Mouse (Mus musculus): ENCODE measurements around the gene Jak3. TPM values are rescaled to one million over a fixed set of nuclear protein-coding genes. Genes with fewer than 3 reads are reported as not detected.
A peak's percentile ranks its signal among the peaks of the same experiment; 100 is the strongest.

Gene Jak3
- polyA plus RNA-seq, 1 experiment from 2014 or later = 3.3 TPM

DNA sequence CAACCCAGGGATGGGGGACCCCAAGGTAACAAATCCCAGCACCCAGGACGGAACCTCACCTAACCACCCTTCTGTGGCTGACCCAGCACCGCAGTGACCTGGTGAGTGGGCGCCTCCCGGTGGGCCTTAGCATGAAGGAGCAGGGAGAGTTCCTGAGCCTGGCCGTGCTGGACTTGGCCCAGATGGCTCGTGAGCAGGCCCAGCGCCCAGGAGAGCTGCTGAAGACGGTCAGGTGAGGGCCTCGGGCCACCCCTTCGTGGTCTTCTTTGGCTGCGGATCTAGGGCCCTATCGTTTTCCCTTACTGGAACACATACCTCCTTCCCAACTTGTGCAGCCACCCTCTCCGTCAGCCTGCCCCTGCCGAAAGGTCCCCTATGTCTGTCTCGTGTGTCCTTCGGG is 3.0 kb downstream of the Jak3 start:
- 10% methylated on average over 15 of the region's 16 CpGs for WGBS
- Histone ChIP-seq H3K4me3 (peak overlapping the region; percentile 30; the same call in 1 of the 2 replicates), H3K36me3 (no peaks in the 10 kb centered on the region), H3K4me1 (peaks cover 14% of the 10 kb centered on the region), H3K27ac (replicated peaks) (no peak overlapping the region), H3K4me2 (replicated peaks) (peak overlapping the region; percentile 43), H3K9ac (replicated peaks) (no peak overlapping the region), H3K27me3 (peaks cover 95% of the 10 kb centered on the region), H3K9me3 (no peaks in the 10 kb centered on the region)
- no peak for ATAC-seq (ENCODE audit: low FRiP score, low read depth)

DNA sequence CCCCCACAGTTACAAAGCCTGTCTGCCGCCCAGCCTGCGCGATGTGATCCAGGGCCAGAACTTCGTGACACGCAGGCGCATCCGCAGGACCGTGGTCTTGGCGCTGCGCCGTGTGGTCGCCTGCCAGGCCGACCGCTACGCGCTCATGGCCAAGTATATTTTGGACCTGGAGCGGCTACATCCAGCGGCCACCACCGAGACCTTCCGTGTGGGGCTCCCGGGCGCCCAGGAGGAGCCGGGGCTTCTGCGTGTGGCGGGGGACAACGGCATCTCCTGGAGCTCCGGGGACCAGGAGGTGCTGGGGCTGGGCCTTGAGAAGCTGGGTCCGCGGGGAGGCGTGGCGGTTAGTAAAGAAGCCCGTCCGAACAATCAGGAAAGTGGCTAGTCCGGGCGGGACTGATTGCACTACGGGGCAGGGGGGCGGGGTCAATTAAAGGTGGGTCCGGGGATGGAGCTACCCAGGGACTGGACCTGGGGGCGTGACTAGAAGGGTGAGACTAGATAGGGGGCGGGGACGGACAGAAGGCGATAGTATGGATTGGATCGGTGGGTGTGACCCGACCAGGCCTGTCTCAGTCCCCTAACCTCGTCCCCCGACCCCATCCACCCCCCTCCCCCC is 3.6 kb downstream of the Jak3 start:
- 3% methylated on average over 40 of the region's 46 CpGs for WGBS
- H3K4me3 ChIP-seq = peak overlapping the region; percentile 30
- ATAC-seq (ENCODE audit: low FRiP score, low read depth) = no peak

DNA sequence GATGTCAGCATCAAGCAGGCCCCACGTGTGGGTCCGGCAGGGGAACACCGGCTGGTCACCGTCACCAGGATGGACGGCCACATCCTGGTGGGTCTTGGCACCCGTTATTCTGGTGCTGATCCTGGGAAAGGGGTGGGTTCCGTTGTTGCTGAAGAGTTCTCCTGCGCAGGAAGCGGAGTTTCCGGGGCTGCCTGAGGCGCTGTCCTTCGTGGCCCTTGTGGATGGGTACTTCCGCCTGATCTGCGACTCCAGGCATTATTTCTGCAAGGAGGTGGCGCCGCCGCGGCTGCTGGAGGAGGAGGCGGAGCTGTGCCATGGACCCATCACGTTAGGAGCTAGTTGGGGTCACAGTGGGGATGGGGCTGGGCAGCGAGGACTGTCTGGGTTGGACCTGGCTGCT is 4.4 kb downstream of the Jak3 start:
- Histone ChIP-seq H3K9me3 (no peaks in the 10 kb centered on the region), H3K36me3 (no peaks in the 10 kb centered on the region), H3K27ac (replicated peaks) (no peak overlapping the region), H3K9ac (replicated peaks) (no peak overlapping the region), H3K4me2 (replicated peaks) (no peak overlapping the region; the same call in 1 of the 2 replicates), H3K4me1 (peaks cover 16% of the 10 kb centered on the region), H3K4me3 (0 out of 2 replicates have a peak overlapping the region, but pooled peaks have one; percentile 11), H3K27me3 (peaks cover 100% of the 10 kb centered on the region)
- WGBS = 3% methylated on average over 21 of the region's 21 CpGs
- no peak for ATAC-seq (ENCODE audit: low FRiP score, low read depth)

More for the DNA sequence above, 3.6 kb downstream of the Jak3 start:
- peaks cover 14% of the 10 kb centered on the region for H3K4me1 ChIP-seq
- H3K27me3 ChIP-seq = peaks cover 99% of the 10 kb centered on the region
- H3K9me3 ChIP-seq = no peaks in the 10 kb centered on the region
- H3K27ac ChIP-seq (replicated peaks) = no peak overlapping the region
- H3K9ac ChIP-seq (replicated peaks) = peak overlapping the region; percentile 24; the same call in 1 of the 2 replicates
- H3K36me3 ChIP-seq = no peaks in the 10 kb centered on the region
- peak overlapping the region; percentile 43 for H3K4me2 ChIP-seq (replicated peaks)

DNA sequence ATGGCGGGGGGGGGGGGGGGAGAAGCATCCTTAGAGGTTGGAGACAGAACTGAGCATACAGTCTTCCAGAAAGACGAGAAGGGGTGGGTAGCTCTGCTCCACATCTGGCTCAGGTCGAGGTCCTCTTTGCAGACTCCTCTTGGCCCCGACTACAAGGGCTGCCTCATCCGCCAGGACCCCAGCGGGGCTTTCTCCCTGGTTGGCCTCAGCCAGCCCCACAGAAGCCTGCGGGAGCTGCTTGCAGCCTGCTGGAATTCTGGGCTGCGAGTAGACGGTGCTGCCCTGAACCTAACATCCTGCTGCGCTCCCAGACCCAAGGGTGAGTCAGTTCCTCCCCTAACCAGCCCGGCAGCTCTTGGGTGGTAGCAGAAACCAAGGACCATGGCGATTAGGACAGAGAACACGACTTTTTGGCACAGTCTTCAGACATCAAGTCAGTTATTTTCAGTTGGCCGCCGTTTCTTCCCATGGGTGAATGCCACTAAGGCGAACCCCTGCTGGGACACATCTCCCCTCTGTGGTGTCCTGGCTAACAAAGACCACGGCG is 5.3 kb downstream of the Jak3 start:
- ATAC-seq (ENCODE audit: low FRiP score, low read depth) = no peak
- Histone ChIP-seq H3K9me3 (no peaks in the 10 kb centered on the region), H3K4me1 (peaks cover 22% of the 10 kb centered on the region), H3K4me3 (no peak overlapping the region), H3K36me3 (no peaks in the 10 kb centered on the region), H3K9ac (replicated peaks) (no peak overlapping the region), H3K27me3 (peaks cover 100% of the 10 kb centered on the region), H3K4me2 (replicated peaks) (no peak overlapping the region), H3K27ac (replicated peaks) (no peak overlapping the region)
- WGBS = 2% methylated on average over 17 of the region's 18 CpGs

DNA sequence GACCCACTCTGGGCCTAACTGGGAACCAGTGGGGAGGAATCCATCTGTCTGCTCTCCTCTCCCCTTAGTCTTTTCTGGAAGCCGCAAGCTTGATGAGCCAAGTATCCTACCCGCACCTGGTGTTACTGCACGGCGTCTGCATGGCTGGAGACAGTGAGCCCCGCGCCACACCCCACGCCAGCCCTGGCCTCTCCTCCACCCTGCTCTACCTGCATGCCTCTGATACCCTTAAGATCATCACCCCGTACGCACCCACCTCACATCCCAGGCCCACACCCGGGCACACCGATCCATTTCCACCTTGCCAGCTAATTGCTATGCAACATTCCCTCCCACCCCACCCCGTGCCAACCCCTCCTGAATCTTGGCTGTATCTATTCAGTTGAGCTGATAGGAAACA is 6.7 kb downstream of the Jak3 start:
- Histone ChIP-seq H3K4me1 (peaks cover 26% of the 10 kb centered on the region), H3K4me3 (no peak overlapping the region), H3K4me2 (replicated peaks) (no peak overlapping the region), H3K9ac (replicated peaks) (no peak overlapping the region), H3K36me3 (no peaks in the 10 kb centered on the region), H3K27me3 (peaks cover 100% of the 10 kb centered on the region), H3K27ac (replicated peaks) (no peak overlapping the region), H3K9me3 (no peaks in the 10 kb centered on the region)
- no peak for ATAC-seq (ENCODE audit: low FRiP score, low read depth)
- 48% methylated on average over 12 of the region's 12 CpGs for WGBS

DNA sequence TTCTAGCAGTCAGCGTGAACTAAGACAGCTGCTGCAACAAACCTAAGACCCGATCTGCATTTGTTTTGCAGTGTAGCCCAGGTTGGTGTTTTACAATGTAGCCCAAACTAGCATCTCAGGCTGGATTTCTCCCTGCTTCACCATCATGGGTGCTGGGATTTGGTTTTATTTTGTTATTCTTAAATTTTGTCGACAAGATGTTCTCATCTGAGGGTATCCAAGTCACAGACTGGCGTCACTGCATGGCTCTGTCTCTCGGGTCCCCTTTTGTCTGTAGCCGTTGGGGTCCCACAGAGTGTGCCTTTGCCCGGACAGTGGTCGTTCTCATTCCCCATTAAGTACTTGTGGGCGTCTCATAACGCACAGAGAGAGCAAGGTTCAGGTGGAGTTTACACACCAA is 8.6 kb downstream of the Jak3 start:
- no peak overlapping the region for H3K9ac ChIP-seq (replicated peaks)
- no peak overlapping the region for H3K4me3 ChIP-seq
- H3K36me3 ChIP-seq = no peaks in the 10 kb centered on the region
- no peaks in the 10 kb centered on the region for H3K9me3 ChIP-seq
- H3K27me3 ChIP-seq = peaks cover 100% of the 10 kb centered on the region
- H3K4me1 ChIP-seq = peaks cover 22% of the 10 kb centered on the region
- H3K27ac ChIP-seq (replicated peaks) = no peak overlapping the region
- 10% methylated on average over 10 of the region's 10 CpGs for WGBS
- H3K4me2 ChIP-seq (replicated peaks) = no peak overlapping the region
- no peak for ATAC-seq (ENCODE audit: low FRiP score, low read depth)

DNA sequence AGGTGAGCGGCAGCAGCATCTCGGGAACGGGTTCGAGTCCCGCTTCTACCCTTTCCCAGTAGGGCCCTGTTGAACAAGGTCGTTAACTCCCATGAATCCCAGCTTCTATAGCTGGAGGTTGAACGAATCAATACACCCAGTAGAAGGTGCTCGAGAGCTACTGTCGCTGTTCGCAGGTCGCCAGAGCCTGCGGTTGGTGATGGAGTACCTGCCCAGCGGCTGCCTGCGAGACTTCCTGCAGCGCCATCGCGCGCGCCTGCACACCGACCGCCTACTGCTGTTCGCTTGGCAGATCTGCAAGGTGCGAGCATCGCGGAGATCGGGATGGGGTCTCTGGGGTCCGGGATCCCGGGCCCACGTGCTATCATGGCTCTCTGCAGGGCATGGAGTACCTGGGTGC is 9.5 kb downstream of the Jak3 start:
- Histone ChIP-seq H3K9me3 (no peaks in the 10 kb centered on the region), H3K36me3 (no peaks in the 10 kb centered on the region), H3K9ac (replicated peaks) (no peak overlapping the region), H3K27me3 (peaks cover 100% of the 10 kb centered on the region), H3K4me2 (replicated peaks) (peak overlapping the region; percentile 46), H3K4me3 (peak overlapping the region; percentile 31), H3K4me1 (peaks cover 18% of the 10 kb centered on the region), H3K27ac (replicated peaks) (no peak overlapping the region)
- 0 out of 2 replicates have a peak, but pooled peaks have one; percentile 13 for ATAC-seq (ENCODE audit: low FRiP score, low read depth)
- 6% methylated on average over 29 of the region's 29 CpGs for WGBS

DNA sequence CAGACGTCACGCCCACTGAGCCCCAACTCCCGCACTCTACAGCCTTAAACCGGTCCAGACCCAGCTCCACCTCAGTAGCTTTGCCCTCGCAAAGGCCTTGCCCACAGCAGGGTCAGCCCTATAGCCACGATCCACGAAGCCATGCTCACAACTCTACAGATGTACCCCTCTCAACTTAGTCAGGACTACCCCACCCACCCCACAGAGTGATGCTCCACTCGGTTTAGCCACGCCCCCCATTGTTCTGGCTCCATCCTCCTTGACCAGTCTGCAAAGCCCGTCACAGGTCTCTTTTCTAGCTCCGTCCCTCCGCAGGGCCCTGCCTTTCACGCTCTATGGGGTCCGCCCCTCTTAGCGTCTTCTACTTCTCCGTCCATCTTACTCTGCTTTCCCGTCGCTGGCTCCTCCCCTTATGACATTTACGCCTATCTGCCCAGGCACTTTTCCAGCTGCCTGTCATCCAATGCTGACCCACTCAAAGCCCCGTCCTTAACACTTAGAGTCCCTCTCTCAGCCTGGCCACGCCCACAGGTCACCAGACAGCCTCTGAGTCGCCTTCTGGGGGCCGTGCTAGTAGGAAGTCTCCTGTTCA is 10.1 kb downstream of the Jak3 start:
- peak overlapping the region; percentile 46 for H3K4me2 ChIP-seq (replicated peaks)
- H3K9ac ChIP-seq (replicated peaks) = no peak overlapping the region
- H3K4me3 ChIP-seq = peak overlapping the region; percentile 31
- peaks cover 100% of the 10 kb centered on the region for H3K27me3 ChIP-seq
- under 1% methylated on average over 23 of the region's 23 CpGs for WGBS
- ATAC-seq (ENCODE audit: low FRiP score, low read depth) = peak; percentile 67
- peaks cover 16% of the 10 kb centered on the region for H3K4me1 ChIP-seq
- H3K36me3 ChIP-seq = no peaks in the 10 kb centered on the region
- H3K9me3 ChIP-seq = no peaks in the 10 kb centered on the region
- no peak overlapping the region for H3K27ac ChIP-seq (replicated peaks)

DNA sequence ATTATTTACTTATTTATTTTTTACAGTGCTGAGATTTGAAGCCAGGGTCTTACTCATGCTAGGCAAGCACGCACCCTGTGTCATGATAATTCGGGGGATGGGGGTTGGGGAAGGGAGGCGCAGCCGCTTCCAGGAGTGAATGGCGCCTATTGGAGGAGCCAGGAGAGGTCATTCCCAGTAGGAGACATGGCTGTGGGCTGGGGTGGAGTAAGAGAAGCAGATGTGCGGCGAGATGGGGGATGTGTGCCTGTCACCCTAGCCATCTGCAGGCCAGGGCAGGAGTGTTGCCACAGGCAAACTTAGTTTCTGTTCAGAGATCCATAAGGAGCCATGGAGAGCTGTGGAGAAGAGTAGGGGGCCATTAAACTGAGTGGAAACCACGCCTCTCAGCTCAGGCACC is 11.5 kb downstream of the Jak3 start:
- H3K27me3 ChIP-seq = peaks cover 100% of the 10 kb centered on the region
- WGBS = 5% methylated on average over 8 of the region's 8 CpGs
- no peak for ATAC-seq (ENCODE audit: low FRiP score, low read depth)
- H3K36me3 ChIP-seq = no peaks in the 10 kb centered on the region
- H3K4me1 ChIP-seq = peaks cover 18% of the 10 kb centered on the region
- H3K4me2 ChIP-seq (replicated peaks) = no peak overlapping the region
- H3K9ac ChIP-seq (replicated peaks) = no peak overlapping the region
- H3K9me3 ChIP-seq = no peaks in the 10 kb centered on the region
- H3K27ac ChIP-seq (replicated peaks) = no peak overlapping the region
- H3K4me3 ChIP-seq = no peak overlapping the region

DNA sequence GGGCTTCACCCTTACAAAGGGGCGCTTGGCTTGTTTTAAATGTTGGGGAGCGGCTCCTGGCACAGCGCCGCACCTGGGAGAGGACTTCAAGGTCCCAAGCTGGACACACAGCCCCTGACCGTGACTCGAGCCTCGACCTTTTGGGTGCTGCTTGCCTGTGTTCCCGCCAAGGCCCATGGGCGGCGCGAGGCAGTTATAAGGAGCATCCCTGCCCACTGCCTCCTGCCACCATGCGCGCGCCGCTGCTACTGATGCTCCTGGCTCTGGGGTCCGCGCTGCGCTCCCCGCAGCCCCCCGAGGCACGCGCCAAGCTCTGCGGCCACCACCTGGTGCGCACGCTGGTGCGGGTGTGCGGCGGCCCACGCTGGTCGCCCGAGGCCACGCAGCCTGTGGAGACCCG is 12.9 kb downstream of the Jak3 start, which contains the start of gene Insl3:
Gene Insl3, plus strand, starts transcription at position 187 of the 400 bp plus-strand sequence.
- 4% methylated on average over 31 of the region's 33 CpGs for WGBS
- no peak within 1 kb of the TSS for H3K27ac ChIP-seq (replicated peaks)
- peaks cover 28% of the 10 kb centered on the region for H3K4me1 ChIP-seq
- peaks cover 100% of the 10 kb centered on the region for H3K27me3 ChIP-seq
- no peak within 1 kb of the TSS for H3K4me2 ChIP-seq (replicated peaks)
- no peaks in the 10 kb centered on the region for H3K9me3 ChIP-seq
- H3K36me3 ChIP-seq = no peaks in the 10 kb centered on the region
- H3K4me3 ChIP-seq = no peak within 1 kb of the TSS
- no peak within 1 kb of the TSS for H3K9ac ChIP-seq (replicated peaks)
- ATAC-seq (ENCODE audit: low FRiP score, low read depth) = no peak

DNA sequence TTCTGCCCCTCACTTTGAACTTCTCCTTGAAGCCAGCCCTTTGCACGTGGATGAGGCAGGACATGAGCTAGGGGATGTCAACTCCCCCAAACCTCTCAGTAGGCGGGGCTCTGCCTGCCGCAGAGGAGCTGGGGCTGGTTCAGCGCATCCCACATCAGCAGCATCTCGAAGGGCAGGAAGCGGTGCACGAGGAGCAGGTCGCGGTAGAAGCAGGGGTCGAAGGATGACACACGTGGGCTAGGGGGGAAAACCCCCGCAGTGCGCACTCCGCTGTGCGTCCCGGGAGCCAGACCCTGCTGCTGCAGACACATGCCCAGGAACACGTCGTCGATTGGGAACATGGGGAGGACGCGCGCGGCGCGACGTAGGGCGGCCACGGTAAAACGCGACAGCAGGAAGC is 16.4 kb downstream of the Jak3 start:
- Histone ChIP-seq H3K36me3 (no peaks in the 10 kb centered on the region), H3K9ac (replicated peaks) (no peak overlapping the region), H3K4me1 (peaks cover 12% of the 10 kb centered on the region; the same call in 1 of the 2 replicates), H3K4me2 (replicated peaks) (no peak overlapping the region), H3K27me3 (peaks cover 94% of the 10 kb centered on the region), H3K27ac (replicated peaks) (no peak overlapping the region), H3K9me3 (no peaks in the 10 kb centered on the region), H3K4me3 (no peak overlapping the region)
- WGBS = 2% methylated on average over 30 of the region's 30 CpGs
- ATAC-seq (ENCODE audit: low FRiP score, low read depth) = no peak
